Comparison of ENCODE assay signal across 25 mouse cellular contexts in genomic region chr4:142306076-142306475, GRCm38 (mm10).
DNase-seq lines count a peak whose midpoint lies in the region; ATAC-seq lines count a peak whose summit lies in the region.
"Had no signal": no experiment of that assay in that cellular context is flagged by ENCODE, and none has a peak within 500 bp of the region (broad histone marks: within the 10 kb centered on the region; RNA-seq: fewer than 3 reads in every experiment).

No protein-coding gene starts in this region.

- peak; percentile 8 for DNase-seq in adrenal gland, adult 8-10 months
- DNase-seq in adrenal gland, postnatal 25 days = no peak
- peak; percentile 41 for DNase-seq in midbrain, embryonic 14.5 days
- DNase-seq in forelimb bud, embryonic 11.5 days (ENCODE audit: low read depth, low spot score) = peak; percentile 49
- DNase-seq in limb, embryonic 10.5 days (ENCODE audit: low spot score) = peak; percentile 49
- no peak for DNase-seq in thymus, postnatal 36 days
- no peak for DNase-seq in lung, postnatal 14 days
- DNase-seq: cerebellum, adult 9-11 months; gastrocnemius, postnatal 10 days; heart, adult 11 months; kidney, postnatal 36 days; layer of hippocampus, adult 9-11 months; liver, embryonic 13.5 days; right cerebral cortex, postnatal 25 days; thymus, postnatal 4 days had no signal

- no peak for ATAC-seq in midbrain, embryonic 14.5 days (ENCODE audit: low FRiP score, low TSS enrichment)
- ATAC-seq in midbrain, embryonic 16.5 days = no peak
- ATAC-seq: activated CD4-positive, CD25-positive, alpha-beta regulatory T cell, adult 4 months; intestine, embryonic 15.5 days had no signal

- H3K9me3 ChIP-seq in midbrain, embryonic 14.5 days (ENCODE audit: control insufficient read depth, low read length) = peaks cover under 1% of the 10 kb centered on the region; the same call in 1 of the 2 replicates
- H3K9me3 ChIP-seq in midbrain, embryonic 16.5 days (replicated peaks; ENCODE audit: control insufficient read depth, low read length, poor library complexity, severe bottlenecking) = 0 out of 2 replicates have a peak, but pooled peaks cover 3% of the 10 kb centered on the region
- no peaks in the 10 kb centered on the region for H3K9me3 ChIP-seq in limb, embryonic 10.5 days (replicated peaks)
- H3K9me3 ChIP-seq: intestine, embryonic 15.5 days; liver, embryonic 13.5 days; lung, embryonic 15.5 days had no signal

- no peak overlapping the region for H3K9ac ChIP-seq in midbrain, embryonic 14.5 days (replicated peaks; ENCODE audit: low read length)
- no peak overlapping the region for H3K9ac ChIP-seq in midbrain, embryonic 16.5 days (ENCODE audit: low read depth, low read length)
- H3K9ac ChIP-seq: forebrain, embryonic 12.5 days; heart, embryonic 12.5 days; intestine, embryonic 15.5 days; limb, embryonic 12.5 days; liver, embryonic 13.5 days; lung, embryonic 15.5 days; neural tube, embryonic 13.5 days had no signal

- no peaks in the 10 kb centered on the region for H3K36me3 ChIP-seq in midbrain, embryonic 14.5 days (ENCODE audit: control insufficient read depth, insufficient read depth, low read length)
- no peaks in the 10 kb centered on the region for H3K36me3 ChIP-seq in midbrain, embryonic 16.5 days (ENCODE audit: control insufficient read depth, insufficient read depth, low read length)
- no peaks in the 10 kb centered on the region for H3K36me3 ChIP-seq in limb, embryonic 10.5 days
- H3K36me3 ChIP-seq: forebrain, embryonic 12.5 days; G1E; heart, embryonic 12.5 days; intestine, embryonic 15.5 days; liver, embryonic 13.5 days; lung, embryonic 15.5 days; neural tube, embryonic 13.5 days had no signal

- no peaks in the 10 kb centered on the region for H3K27me3 ChIP-seq in midbrain, embryonic 14.5 days (ENCODE audit: control insufficient read depth, insufficient read depth, low read length)
- H3K27me3 ChIP-seq in midbrain, embryonic 16.5 days (ENCODE audit: control insufficient read depth, insufficient read depth, low read depth, low read length) = no peaks in the 10 kb centered on the region
- 0 out of 2 replicates have a peak, but pooled peaks cover 5% of the 10 kb centered on the region for H3K27me3 ChIP-seq in limb, embryonic 10.5 days (ENCODE audit: low read depth, poor library complexity, severe bottlenecking)
- H3K27me3 ChIP-seq: forebrain, embryonic 12.5 days; heart, embryonic 12.5 days; intestine, embryonic 15.5 days; limb, embryonic 12.5 days; liver, embryonic 13.5 days; lung, embryonic 15.5 days; neural tube, embryonic 13.5 days had no signal

- peaks cover 26% of the 10 kb centered on the region for H3K4me1 ChIP-seq in midbrain, embryonic 14.5 days (ENCODE audit: control insufficient read depth, insufficient read depth, low read length)
- peaks cover 18% of the 10 kb centered on the region for H3K4me1 ChIP-seq in midbrain, embryonic 16.5 days (ENCODE audit: control insufficient read depth, insufficient read depth, low read length)
- H3K4me1 ChIP-seq in limb, embryonic 10.5 days = peaks cover 48% of the 10 kb centered on the region
- H3K4me1 ChIP-seq: liver, embryonic 13.5 days had no signal

- H3K4me2 ChIP-seq in midbrain, embryonic 14.5 days (ENCODE audit: low read length) = no peak overlapping the region
- H3K4me2 ChIP-seq in midbrain, embryonic 16.5 days (ENCODE audit: low read length) = no peak overlapping the region
- H3K4me2 ChIP-seq: forebrain, embryonic 12.5 days; heart, embryonic 12.5 days; intestine, embryonic 15.5 days; limb, embryonic 12.5 days; liver, embryonic 13.5 days; lung, embryonic 15.5 days; neural tube, embryonic 13.5 days had no signal

- no peak overlapping the region for H3K4me3 ChIP-seq in midbrain, embryonic 14.5 days (replicated peaks; ENCODE audit: low read depth, low read length)
- H3K4me3 ChIP-seq in midbrain, embryonic 16.5 days (ENCODE audit: low read depth, low read length) = no peak overlapping the region
- H3K4me3 ChIP-seq in limb, embryonic 10.5 days = no peak overlapping the region
- H3K4me3 ChIP-seq: embryonic facial prominence, embryonic 10.5 days; forebrain, embryonic 12.5 days; heart, embryonic 12.5 days; intestine, embryonic 15.5 days; limb, embryonic 12.5 days; liver, embryonic 13.5 days; lung, embryonic 15.5 days; neural tube, embryonic 13.5 days had no signal

- H3K27ac ChIP-seq in midbrain, embryonic 14.5 days (replicated peaks; ENCODE audit: low read depth, low read length) = no peak overlapping the region
- no peak overlapping the region for H3K27ac ChIP-seq in midbrain, embryonic 16.5 days (ENCODE audit: low read length)
- H3K27ac ChIP-seq in limb, embryonic 10.5 days = no peak overlapping the region
- H3K27ac ChIP-seq: embryonic facial prominence, embryonic 10.5 days; forebrain, embryonic 12.5 days; intestine, embryonic 15.5 days; limb, embryonic 12.5 days; liver, embryonic 13.5 days; lung, embryonic 15.5 days; neural tube, embryonic 13.5 days had no signal

- WGBS in midbrain, embryonic 14.5 days = 44% methylated on average over 14 of the region's 14 CpGs
- WGBS in midbrain, embryonic 16.5 days = 63% methylated on average over 14 of the region's 14 CpGs
- WGBS in limb, embryonic 10.5 days = 47% methylated on average over 14 of the region's 14 CpGs

Comparison
In these comparisons a context has a peak if more than half of its experiments do, and no peak if none do; other contexts are left out.
1. DNase-seq: peak in adrenal gland, adult 8-10 months (single experiment), midbrain, embryonic 14.5 days (single experiment), forelimb bud, embryonic 11.5 days (single experiment) and limb, embryonic 10.5 days (single experiment); none in adrenal gland, postnatal 25 days (single experiment), thymus, postnatal 36 days (0 of 2) and lung, postnatal 14 days (single experiment).